Mouse (Mus musculus) lung, embryonic 14.5 days (tissue): ENCODE results near the gene Aoah. TPM values are rescaled to one million over a fixed set of nuclear protein-coding genes. Genes with fewer than 3 reads are reported as not detected.

ENCODE experiments used
- ATAC-seq: fragments of 200-750 bp; cut with Nextera tagmentation; 2 replicates; pipeline ENCODE4 v1.8.0; 2017; ENCODE audit warnings: mild to moderate bottlenecking, moderate TSS enrichment, moderate library complexity; ENCODE audit not compliant: insufficient read depth
- DNase-seq: peaks from one replicate; pipeline ENCODE4 v3.0.0-alpha.2; 2015
- H3K27ac ChIP-seq: fragments of 300-500 bp; sonication (generic); 2 replicates; pipeline ENCODE4 v1.5.1; 2014; ENCODE audit warnings: low read depth, mild to moderate bottlenecking, moderate library complexity
- H3K27me3 ChIP-seq: fragments of 300-500 bp; sonication (generic); 2 replicates; pipeline ENCODE4 v1.6.1; 2014; ENCODE audit warnings: low read length, control low read depth; ENCODE audit not compliant: insufficient read depth
- H3K36me3 ChIP-seq: fragments of 300-500 bp; sonication (generic); 2 replicates; pipeline ENCODE4 v1.6.1; 2014; ENCODE audit warnings: control low read depth; ENCODE audit not compliant: insufficient read depth
- H3K4me1 ChIP-seq: fragments of 300-500 bp; sonication (generic); 2 replicates; pipeline ENCODE4 v1.6.1; 2014; ENCODE audit warnings: antibody characterized with exemption, control low read depth; ENCODE audit not compliant: insufficient read depth
- H3K4me2 ChIP-seq: fragments of 300-500 bp; sonication (generic); 2 replicates; pipeline ENCODE4 v1.6.1; 2014; ENCODE audit warnings: mild to moderate bottlenecking
- H3K4me3 ChIP-seq: fragments of 300-500 bp; sonication (generic); 2 replicates; pipeline ENCODE4 v1.5.1; 2014; ENCODE audit warnings: low read depth, low read length
- H3K9ac ChIP-seq: fragments of 300-500 bp; sonication (generic); 2 replicates; pipeline ENCODE4 v1.6.1; 2014
- H3K9me3 ChIP-seq: fragments of 300-500 bp; sonication (generic); 2 replicates; pipeline ENCODE4 v1.6.1; 2016; ENCODE audit warnings: low read depth, low read length, control low read depth
- CTCF ChIP-seq: IDR thresholded peaks from 2 replicates; pipeline ENCODE4 v1.5.1; 2016; ENCODE audit warnings: antibody characterized with exemption, low read depth
- WGBS: fragments of 180-500 bp; shearing (Covaris S2); extraction: QIAGEN DNeasy Blood & Tissue Kit; methylation state at CpG from one replicate; pipeline ENCODE4 v1.1.7; 2014; 5-methylcytosine and 5-hydroxymethylcytosine counted together
- polyA plus RNA-seq: library from polyadenylated mRNA; unstranded; fragments of >200 nt; fragmentation: Nextera tagmentation; extraction: Ambion mirVana; gene quantifications from 2 replicates; pipeline ENCODE4 v1.2.1, GENCODE M21; 2014

The Aoah gene
- polyA plus RNA-seq, 1 experiment from 2014 or later = 0.75 TPM

DNA sequence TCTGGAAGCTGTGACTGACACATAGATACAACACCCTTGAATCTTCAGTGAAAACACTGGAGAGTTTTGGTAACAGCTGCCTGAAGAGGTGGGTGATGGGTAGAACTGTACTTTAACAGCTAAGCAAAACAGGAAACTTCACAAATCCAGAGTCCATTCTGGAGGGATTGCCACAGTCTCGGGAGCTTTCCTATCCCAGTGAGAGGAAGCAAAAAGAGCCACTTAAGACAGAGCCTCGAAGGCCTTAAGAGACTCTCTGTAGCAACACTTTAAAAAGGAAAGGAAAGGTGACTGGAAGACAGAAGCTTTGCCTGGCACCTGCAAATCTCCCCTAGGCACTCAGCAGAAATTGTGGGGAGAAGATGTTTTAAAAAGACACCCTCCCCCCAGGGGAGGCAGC, 4.6 kb downstream of the Aoah start:
- no peaks in the 10 kb centered on the region for H3K9me3 ChIP-seq
- no peak for ATAC-seq
- no peaks in the 10 kb centered on the region for H3K4me1 ChIP-seq
- no peak overlapping the region for H3K4me2 ChIP-seq
- TF ChIP-seq CTCF = no peak
- no peak for DNase-seq
- no peaks in the 10 kb centered on the region for H3K36me3 ChIP-seq
- 25% methylated on average over 2 of the region's 2 CpGs for WGBS
- no peak overlapping the region for H3K27ac ChIP-seq
- H3K9ac ChIP-seq = no peak overlapping the region
- H3K4me3 ChIP-seq = no peak overlapping the region
- no peaks in the 10 kb centered on the region for H3K27me3 ChIP-seq

DNA sequence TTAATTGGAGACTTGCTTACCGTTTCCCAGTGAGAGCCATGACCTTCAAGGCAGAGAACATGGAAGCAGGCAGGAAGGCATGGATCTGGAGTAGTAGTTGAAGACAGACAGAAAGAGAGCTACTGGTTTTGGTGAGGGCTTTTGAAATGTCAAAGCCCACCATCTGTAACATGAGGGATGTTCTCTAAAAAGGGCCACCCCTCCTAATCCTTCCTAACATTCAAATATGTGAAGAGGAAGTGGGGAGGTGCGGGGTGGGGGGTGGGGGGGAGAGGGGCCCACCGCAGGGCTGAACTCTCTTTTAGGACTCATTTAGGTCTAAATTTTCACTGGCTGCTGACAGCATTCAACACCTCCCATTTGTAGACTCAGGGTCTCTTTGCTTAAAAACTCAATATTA, 5.9 kb downstream of the Aoah start:
- Histone ChIP-seq H3K4me2 (no peak overlapping the region), H3K27me3 (no peaks in the 10 kb centered on the region), H3K27ac (no peak overlapping the region), H3K36me3 (no peaks in the 10 kb centered on the region), H3K4me3 (no peak overlapping the region), H3K4me1 (no peaks in the 10 kb centered on the region), H3K9ac (no peak overlapping the region), H3K9me3 (no peaks in the 10 kb centered on the region)
- no peak for ATAC-seq
- 65% methylated on average over 3 of the region's 3 CpGs for WGBS
- DNase-seq = no peak
- no peak for TF ChIP-seq CTCF

DNA sequence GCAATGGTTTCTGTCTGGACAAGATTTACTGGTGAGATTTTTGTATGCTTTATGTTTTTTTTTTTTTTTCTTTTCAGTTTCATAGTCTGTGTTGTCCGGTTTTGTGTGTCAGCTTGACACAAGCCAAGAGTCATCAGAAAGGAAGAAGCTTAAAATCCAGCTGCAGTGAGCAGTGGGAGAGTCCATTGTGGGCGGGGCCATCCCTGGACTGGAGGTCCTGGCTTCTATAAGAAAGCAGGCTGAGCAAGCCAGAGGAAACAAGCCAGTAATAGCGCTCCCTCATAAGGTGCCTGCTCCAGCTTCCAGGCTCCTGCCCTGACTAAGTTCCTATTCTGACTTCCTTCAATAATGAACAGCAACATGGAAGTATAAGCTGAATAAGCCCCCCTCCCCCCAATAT, 6.7 kb downstream of the Aoah start:
- TF ChIP-seq CTCF = no peak
- Histone ChIP-seq H3K27me3 (no peaks in the 10 kb centered on the region), H3K27ac (no peak overlapping the region), H3K4me1 (no peaks in the 10 kb centered on the region), H3K4me2 (no peak overlapping the region), H3K9me3 (no peaks in the 10 kb centered on the region), H3K4me3 (no peak overlapping the region), H3K36me3 (no peaks in the 10 kb centered on the region), H3K9ac (no peak overlapping the region)
- peak; percentile 36 for DNase-seq
- no peak for ATAC-seq
- WGBS = 60% methylated on average over 3 of the region's 3 CpGs

DNA sequence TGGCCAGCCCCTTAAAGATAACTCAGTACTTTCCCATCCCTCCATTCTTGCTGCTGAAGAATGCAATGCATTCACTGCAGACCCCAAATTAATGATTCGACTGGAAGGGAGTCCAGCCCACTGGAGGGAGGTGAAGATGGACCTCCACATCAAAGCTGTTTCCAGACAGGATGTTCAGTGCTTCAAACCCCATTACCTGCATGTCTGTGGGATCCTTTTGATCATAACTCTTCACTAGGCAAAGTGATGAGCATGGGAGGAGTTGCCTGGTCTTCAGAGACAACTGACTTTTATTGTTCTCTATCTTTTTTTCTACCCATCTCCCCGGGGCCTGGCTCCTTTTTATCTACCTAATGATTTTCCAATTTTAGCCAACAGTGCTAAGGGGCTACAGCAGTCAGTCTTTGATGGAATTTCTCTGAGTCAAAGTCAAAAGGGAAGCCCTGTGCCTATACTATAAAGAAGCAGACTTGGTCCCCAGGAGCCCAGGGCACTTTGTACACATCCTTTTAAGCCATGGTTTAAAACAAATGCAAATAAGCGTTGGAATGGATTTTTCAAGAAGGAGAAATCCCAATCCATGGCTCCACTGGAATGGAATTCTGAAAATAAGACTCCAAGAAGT, 18.0 kb downstream of the Aoah start:
- WGBS = 71% methylated on average over 3 of the region's 3 CpGs
- DNase-seq = no peak

DNA sequence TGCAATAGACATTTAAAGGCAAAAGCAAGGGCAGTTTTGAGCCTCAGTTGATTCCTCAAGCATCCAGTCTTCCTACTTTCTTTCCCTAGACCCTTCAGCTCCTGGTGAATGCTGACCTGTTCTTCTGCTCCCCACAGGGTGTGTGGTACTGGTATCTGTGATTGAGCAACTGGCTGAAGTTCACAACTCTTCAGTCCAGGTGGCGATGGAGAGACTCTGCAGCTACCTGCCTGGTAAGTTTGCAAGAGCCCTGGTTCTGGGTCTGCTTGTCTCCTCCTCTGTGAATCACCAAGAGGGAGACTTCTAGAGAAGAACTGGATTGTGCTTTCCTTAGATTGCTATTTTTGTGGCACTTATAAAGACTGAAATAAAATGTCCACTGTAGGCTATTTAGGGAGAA, 22.5 kb downstream of the Aoah start:
- Histone ChIP-seq H3K9ac (no peak overlapping the region), H3K4me3 (no peak overlapping the region), H3K27ac (no peak overlapping the region), H3K4me2 (no peak overlapping the region), H3K27me3 (no peaks in the 10 kb centered on the region), H3K4me1 (no peaks in the 10 kb centered on the region), H3K36me3 (no peaks in the 10 kb centered on the region), H3K9me3 (no peaks in the 10 kb centered on the region)
- 50% methylated on average over 1 of the region's 1 CpGs for WGBS
- no peak for DNase-seq
- peak; percentile 34 for TF ChIP-seq CTCF
- ATAC-seq = no peak

More for the DNA sequence above, 18.0 kb downstream of the Aoah start:
- Histone ChIP-seq H3K9me3 (no peaks in the 10 kb centered on the region), H3K36me3 (no peaks in the 10 kb centered on the region), H3K4me3 (no peak overlapping the region), H3K27me3 (no peaks in the 10 kb centered on the region), H3K4me2 (no peak overlapping the region), H3K27ac (no peak overlapping the region), H3K9ac (no peak overlapping the region), H3K4me1 (no peaks in the 10 kb centered on the region)
- no peak for TF ChIP-seq CTCF
- ATAC-seq = no peak

DNA sequence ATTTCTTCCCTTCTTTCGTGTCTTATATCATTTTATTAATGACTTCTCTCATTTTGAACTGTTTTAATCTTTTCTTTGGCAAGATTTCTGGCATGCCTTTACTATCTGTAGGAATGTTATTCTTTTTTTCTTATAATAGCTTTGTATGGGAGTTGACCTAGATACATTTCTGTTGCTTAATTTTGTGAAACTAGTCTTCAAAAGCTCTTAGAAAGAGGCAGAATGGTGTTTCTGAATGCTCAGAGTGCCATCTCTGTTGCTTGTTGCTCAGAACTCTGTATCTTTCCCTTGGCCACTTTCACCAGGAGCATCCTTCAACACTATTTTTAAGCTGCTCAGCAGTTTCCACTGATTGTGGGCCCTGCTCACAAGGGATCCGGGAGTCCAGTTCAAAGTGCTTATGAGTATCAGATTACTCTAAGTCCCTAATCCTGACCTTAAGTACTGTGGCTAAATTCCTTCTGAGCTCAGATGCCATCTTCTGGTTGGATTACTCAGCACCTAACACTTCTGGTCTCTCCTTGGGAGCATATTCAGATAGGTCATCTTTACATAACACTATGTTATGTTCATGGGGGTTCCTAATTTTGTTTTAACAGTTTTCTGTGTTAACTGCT, 26.9 kb downstream of the Aoah start:
- 40% methylated on average over 2 of the region's 2 CpGs for WGBS
- Histone ChIP-seq H3K36me3 (no peaks in the 10 kb centered on the region), H3K9ac (no peak overlapping the region), H3K4me1 (no peaks in the 10 kb centered on the region), H3K4me3 (no peak overlapping the region), H3K4me2 (no peak overlapping the region), H3K27ac (no peak overlapping the region), H3K27me3 (no peaks in the 10 kb centered on the region), H3K9me3 (no peaks in the 10 kb centered on the region)
- ATAC-seq (no peak), DNase-seq (no peak)
- no peak for TF ChIP-seq CTCF

DNA sequence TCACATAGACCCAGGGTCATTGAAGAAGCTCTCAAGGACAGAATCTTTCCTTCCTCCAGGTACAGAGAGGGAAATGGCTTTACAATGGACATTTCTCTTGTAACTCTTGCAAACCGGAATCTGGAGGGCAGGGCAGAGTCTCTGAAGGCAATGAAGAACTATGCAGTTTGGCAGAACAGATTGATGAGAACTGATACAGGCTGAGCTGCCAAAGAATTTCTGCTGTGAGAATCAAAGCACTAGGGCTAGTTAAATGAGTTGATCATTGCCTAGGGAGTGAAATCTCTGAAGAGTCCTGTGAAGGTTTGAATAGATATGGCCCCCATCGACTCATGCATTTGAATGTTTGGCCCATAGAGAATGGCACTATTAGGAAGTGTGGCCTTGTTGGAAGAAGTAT, 34.8 kb downstream of the Aoah start:
- no peak for ATAC-seq

More for the DNA sequence above, 34.8 kb downstream of the Aoah start:
- Histone ChIP-seq H3K4me1 (no peaks in the 10 kb centered on the region), H3K36me3 (no peaks in the 10 kb centered on the region), H3K4me3 (no peak overlapping the region), H3K4me2 (no peak overlapping the region), H3K27me3 (no peaks in the 10 kb centered on the region), H3K27ac (no peak overlapping the region), H3K9me3 (no peaks in the 10 kb centered on the region), H3K9ac (no peak overlapping the region)
- 80% methylated on average over 2 of the region's 2 CpGs for WGBS
- TF ChIP-seq CTCF = no peak
- no peak for DNase-seq
